Mouse (Mus musculus) 416B (cell line): ENCODE measurements around the gene Asrgl1.

Source experiments
- DNase-seq: peaks from one replicate; pipeline ENCODE4 v3.0.0; 2011; ENCODE audit warnings: low read depth

The Asrgl1 gene

GRCm38 (mm10) chr19:9071456-9072156 lies 63.8 kb downstream of the Asrgl1 start:
- peak; percentile 81 for DNase-seq

- DNase-seq, result no peak
Observed at GRCm38 (mm10) chr19:9070316-9070715, 65.1 kb downstream of the Asrgl1 start.

- DNase-seq, result peak; percentile 46
Observed at GRCm38 (mm10) chr19:9069687-9070307, 65.6 kb downstream of the Asrgl1 start.

GRCm38 (mm10) chr19:9067292-9067691 lies 68.1 kb downstream of the Asrgl1 start:
- no peak for DNase-seq

- peak; percentile 94 for DNase-seq
Observed at GRCm38 (mm10) chr19:9065621-9066561, 69.5 kb downstream of the Asrgl1 start.

- no peak for DNase-seq
Observed at GRCm38 (mm10) chr19:9063831-9064230, 71.6 kb downstream of the Asrgl1 start.

GRCm38 (mm10) chr19:9062822-9063221 lies 72.6 kb downstream of the Asrgl1 start:
- peak; percentile 90 for DNase-seq

- no peak for DNase-seq
Observed at GRCm38 (mm10) chr19:9061221-9061893, 74.1 kb downstream of the Asrgl1 start.

- DNase-seq, result peak; percentile 90
Observed at GRCm38 (mm10) chr19:9060103-9060502, 75.3 kb downstream of the Asrgl1 start.
